Mouse (Mus musculus) liver, embryonic 14.5 days (tissue): ENCODE measurements around the gene Slc12a3. TPM values are rescaled to one million over a fixed set of nuclear protein-coding genes. Genes with fewer than 3 reads are reported as not detected.

ENCODE experiments used
- ATAC-seq: fragments of 200-750 bp; cut with Nextera tagmentation; 2 replicates; pipeline ENCODE4 v1.8.0; 2017; ENCODE audit warnings: moderate number of reproducible peaks, mild to moderate bottlenecking, moderate library complexity; ENCODE audit not compliant: insufficient read depth
- DNase-seq, 3 experiments: peaks; one replicate each; pipeline ENCODE4 v3.0.0-alpha.2; 2012 to 2013; ENCODE audit warnings: low read depth in 3 of 3, low spot score in 3 of 3
- H3K27ac ChIP-seq: fragments of 300-500 bp; sonication (generic); 2 replicates; pipeline ENCODE4 v1.5.1; 2014; ENCODE audit warnings: moderate library complexity, mild to moderate bottlenecking, control low read depth, inconsistent platforms
- H3K27me3 ChIP-seq: fragments of 300-500 bp; sonication (generic); 2 replicates; pipeline ENCODE4 v1.6.1; 2014; ENCODE audit warnings: mild to moderate bottlenecking, low read length, moderate library complexity; ENCODE audit not compliant: control insufficient read depth, insufficient read depth
- H3K36me3 ChIP-seq: fragments of 300-500 bp; sonication (generic); replicated peaks from 2 replicates; pipeline ENCODE4 v1.6.1; 2014; ENCODE audit warnings: low read depth; ENCODE audit not compliant: control insufficient read depth, insufficient read depth
- H3K4me1 ChIP-seq, 2 experiments: fragments of 200-500 bp in 1 of 2; fragments of 300-500 bp in 1 of 2; sonication (generic) in 1 of 2; replicated peaks; 2 replicates each; pipeline ENCODE4 v1.6.1; 2012 to 2014; ENCODE audit warnings: antibody characterized with exemption in 1 of 2, inconsistent platforms in 1 of 2, low read length in 1 of 2; ENCODE audit not compliant: control insufficient read depth in 2 of 2, insufficient read depth in 2 of 2
- H3K4me2 ChIP-seq: fragments of 300-500 bp; sonication (generic); 2 replicates; pipeline ENCODE4 v1.6.1; 2014; ENCODE audit warnings: low read depth, mild to moderate bottlenecking, control low read depth, moderate library complexity
- H3K4me3 ChIP-seq, 2 experiments: fragments of 200-500 bp in 1 of 2; fragments of 300-500 bp in 1 of 2; sonication (generic) in 1 of 2; 2 replicates each; pipeline ENCODE4 v1.5.1; 2012 to 2014; ENCODE audit warnings: low read depth in 2 of 2, low read length in 2 of 2, mild to moderate bottlenecking in 2 of 2, control low read depth in 1 of 2, inconsistent platforms in 1 of 2, moderate library complexity in 1 of 2; ENCODE audit not compliant: insufficient read depth in 1 of 2
- H3K9ac ChIP-seq: fragments of 300-500 bp; sonication (generic); replicated peaks from 2 replicates; pipeline ENCODE4 v1.6.1; 2014; ENCODE audit warnings: mild to moderate bottlenecking, control low read depth, moderate library complexity
- H3K9me3 ChIP-seq: fragments of 300-500 bp; sonication (generic); 2 replicates; pipeline ENCODE4 v1.6.1; 2016; ENCODE audit warnings: low read length, mixed read lengths; ENCODE audit not compliant: control insufficient read depth
- CTCF ChIP-seq: IDR thresholded peaks from 2 replicates; pipeline ENCODE4 v1.5.1; 2016; ENCODE audit warnings: antibody characterized with exemption, low read depth, control low read depth
- EP300 ChIP-seq: IDR thresholded peaks from 2 replicates; pipeline ENCODE4 v1.6.1; 2016; ENCODE audit warnings: antibody characterized with exemption, low read depth
- WGBS: fragments of 180-500 bp; shearing (Covaris S2); extraction: QIAGEN DNeasy Blood & Tissue Kit; methylation state at CpG from one replicate; pipeline ENCODE4 v1.1.7; 2014; ENCODE audit not compliant: insufficient replicate concordance; 5-methylcytosine and 5-hydroxymethylcytosine counted together
- polyA plus RNA-seq, 2 experiments: library from polyadenylated mRNA; depleted of rRNA in 1 of 2; stranded (reverse) in 1 of 2; unstranded in 1 of 2; fragments of >200 nt; fragmentation: Nextera tagmentation in 1 of 2; extraction: Ambion mirVana in 1 of 2; gene quantifications; 2 replicates each; pipeline versions ENCODE4 v1.2.1 to v1.2.3; 2012 to 2014

Slc12a3 gene
- polyA plus RNA-seq, 2 experiments: 0.01 to 0.11 TPM

GRCm38 (mm10) chr8:94376176-94376575, 47.2 kb downstream of the Slc12a3 start:
- ATAC-seq (no peak), DNase-seq (no peak)
- Histone ChIP-seq H3K9ac (no peak overlapping the region), H3K27ac (peak overlapping the region; percentile 76), H3K36me3 (no peaks in the 10 kb centered on the region), H3K4me3 (no peak overlapping the region), H3K27me3 (no peaks in the 10 kb centered on the region), H3K4me1 (peaks cover 18 to 31% of the 10 kb centered on the region in 2 experiments), H3K4me2 (peak overlapping the region; percentile 63), H3K9me3 (no peaks in the 10 kb centered on the region)
- no peak for TF ChIP-seq EP300
- no peak for TF ChIP-seq CTCF
- WGBS: 69% methylated on average over 3 of the region's 3 CpGs

- H3K36me3 ChIP-seq: no peaks in the 10 kb centered on the region
- TF ChIP-seq EP300: no peak
- TF ChIP-seq CTCF: no peak
- no peak overlapping the region for H3K4me3 ChIP-seq
- DNase-seq (no peak), ATAC-seq (no peak)
- H3K4me1 ChIP-seq: peaks cover 18 to 31% of the 10 kb centered on the region in 2 experiments
- no peak overlapping the region for H3K9ac ChIP-seq
- H3K9me3 ChIP-seq: no peaks in the 10 kb centered on the region
- WGBS: 73% methylated on average over 2 of the region's 2 CpGs
- H3K27ac ChIP-seq: no peak overlapping the region; the same call in 1 of the 2 replicates
- H3K4me2 ChIP-seq: no peak overlapping the region
- H3K27me3 ChIP-seq: no peaks in the 10 kb centered on the region
These were observed 47.6 kb downstream of the Slc12a3 start for GRCm38 (mm10) chr8:94376580-94376979.

- Histone ChIP-seq H3K4me2 (no peak overlapping the region), H3K4me1 (peaks cover 18 to 31% of the 10 kb centered on the region in 2 experiments), H3K9me3 (no peaks in the 10 kb centered on the region), H3K9ac (no peak overlapping the region), H3K27ac (no peak overlapping the region), H3K27me3 (no peaks in the 10 kb centered on the region), H3K4me3 (no peak overlapping the region), H3K36me3 (no peaks in the 10 kb centered on the region)
- 72% methylated on average over 4 of the region's 4 CpGs for WGBS
- ATAC-seq: no peak
- TF ChIP-seq CTCF (no peak), EP300 (no peak)
- DNase-seq: no peak
These were observed 48.0 kb downstream of the Slc12a3 start for GRCm38 (mm10) chr8:94377031-94377430.

DNA sequence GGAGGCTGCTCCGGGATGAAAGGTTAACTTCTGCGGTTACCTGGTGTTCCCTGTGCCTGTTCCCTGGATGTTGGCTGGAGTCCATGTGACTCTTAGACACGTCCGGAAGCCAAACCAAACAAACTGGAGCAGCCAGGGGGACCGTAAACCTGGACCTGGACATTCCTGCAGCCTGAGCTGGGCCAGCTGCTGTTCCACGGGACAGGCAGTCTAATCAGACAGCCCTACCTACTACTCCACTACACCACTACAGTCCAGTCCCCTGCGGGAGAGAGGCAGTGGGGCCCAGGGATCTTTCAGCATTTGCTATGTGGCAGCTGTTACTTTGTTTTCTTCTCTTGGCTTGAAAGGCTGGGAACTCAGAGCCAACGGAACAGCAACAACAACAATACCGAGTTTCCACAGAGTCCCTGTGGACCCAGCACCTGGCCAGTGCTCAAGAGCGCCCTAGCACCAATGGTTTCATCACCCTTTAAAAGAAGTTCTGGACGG, 48.8 kb downstream of the Slc12a3 start:
- TF ChIP-seq CTCF: no peak
- TF ChIP-seq EP300: no peak
- peak; percentile 61 for ATAC-seq
- H3K4me2 ChIP-seq: peak overlapping the region; percentile 1

DNA sequence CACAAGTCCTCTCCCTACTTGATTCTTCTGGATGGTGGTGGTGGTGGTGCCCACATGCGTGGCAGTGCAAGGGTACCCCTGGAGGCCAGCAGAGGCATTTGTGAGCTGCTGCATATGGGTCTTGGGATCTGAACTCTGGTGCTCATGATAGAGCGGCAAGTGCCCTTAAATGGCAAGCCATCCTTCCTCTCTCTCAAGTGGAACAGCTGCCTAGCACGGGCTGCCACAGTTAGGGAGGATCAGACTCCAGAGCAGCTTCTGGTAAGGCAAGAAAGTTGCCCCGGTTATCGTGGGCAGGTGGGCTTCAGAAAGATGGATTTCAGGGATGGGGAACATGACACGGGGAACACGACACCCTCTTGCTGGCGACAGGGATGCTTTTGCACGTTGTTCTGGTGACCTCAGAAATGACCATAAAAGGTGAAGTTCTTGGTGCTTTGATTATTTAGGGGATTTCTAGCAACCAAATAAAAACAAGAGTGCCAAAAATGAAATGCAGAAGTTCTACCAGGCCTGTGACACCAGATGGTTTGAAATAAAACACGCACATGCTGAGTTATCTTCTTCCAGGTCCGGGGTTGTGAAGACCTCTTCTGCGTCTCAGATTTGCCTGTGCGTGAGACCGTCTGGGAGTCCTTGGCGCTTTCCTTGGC, 49.9 kb downstream of the Slc12a3 start:
- ATAC-seq (no peak), DNase-seq (no peak)
- H3K27ac ChIP-seq: no peak overlapping the region
- H3K9me3 ChIP-seq: no peaks in the 10 kb centered on the region
- peak overlapping the region; percentile 8; the same call in 1 of the 2 replicates for H3K4me2 ChIP-seq
- H3K4me1 ChIP-seq: peaks cover 21 to 37% of the 10 kb centered on the region in 2 experiments
- no peak overlapping the region for H3K4me3 ChIP-seq
- TF ChIP-seq EP300 (no peak), CTCF (peak; percentile 40)
- H3K9ac ChIP-seq: no peak overlapping the region
- H3K36me3 ChIP-seq: no peaks in the 10 kb centered on the region
- no peaks in the 10 kb centered on the region for H3K27me3 ChIP-seq
- 72% methylated on average over 15 of the region's 15 CpGs for WGBS

More for the DNA sequence above, 48.8 kb downstream of the Slc12a3 start:
- Histone ChIP-seq H3K36me3 (no peaks in the 10 kb centered on the region), H3K27me3 (no peaks in the 10 kb centered on the region), H3K4me3 (no peak overlapping the region), H3K9ac (no peak overlapping the region), H3K9me3 (no peaks in the 10 kb centered on the region), H3K4me1 (peaks cover 18 to 31% of the 10 kb centered on the region in 2 experiments), H3K27ac (no peak overlapping the region)
- no peak for DNase-seq
- 66% methylated on average over 11 of the region's 11 CpGs for WGBS
